Mouse (Mus musculus) kidney, adult 18-20 months (tissue): ENCODE data around the gene Spata9.
A peak's percentile ranks its signal among the peaks of the same experiment; 100 is the strongest.

ENCODE experiments used
- DNase-seq: peaks from one replicate; pipeline ENCODE4 v3.0.0; 2021

The Spata9 gene

DNA sequence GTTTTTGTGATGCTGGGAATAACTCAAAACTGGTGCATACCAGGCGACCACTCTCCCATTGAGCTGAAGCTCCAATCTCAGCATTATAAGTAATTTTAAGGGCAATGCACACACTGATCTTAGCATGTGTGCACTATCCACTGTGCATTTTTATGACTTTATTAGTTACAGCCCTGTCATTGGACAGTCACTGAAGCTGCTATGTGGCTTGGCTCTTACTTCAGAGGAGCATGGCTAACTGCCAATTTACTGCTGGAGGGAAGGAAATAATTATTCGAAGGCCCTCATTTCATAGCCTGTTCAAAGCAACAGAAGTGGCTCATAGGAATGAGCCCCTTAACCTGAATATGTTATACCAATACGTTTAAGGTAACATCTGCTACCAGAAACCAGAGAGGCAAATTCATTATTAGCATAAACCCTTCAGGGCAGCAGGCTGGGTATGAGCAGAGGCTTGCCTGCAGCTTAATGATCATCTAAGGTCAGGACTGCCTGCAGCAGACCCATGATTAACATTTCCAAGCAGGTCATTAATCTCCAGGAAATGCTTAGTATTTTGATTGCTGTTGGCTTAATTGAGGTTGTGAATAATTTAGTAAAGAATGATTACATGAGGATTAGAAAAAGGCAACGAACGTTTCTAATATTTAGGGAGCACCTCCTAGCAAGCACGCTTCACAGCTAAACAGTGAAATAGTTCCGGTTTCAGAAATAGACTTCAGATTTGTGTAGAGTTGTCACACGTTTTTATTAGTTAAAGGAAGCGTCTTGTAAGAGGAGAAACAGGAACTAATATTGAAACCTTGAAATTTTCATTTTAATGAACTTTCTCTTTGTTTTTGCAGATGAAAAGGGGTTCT lies 25.4 kb downstream of the Spata9 start:
- peak; percentile 32 for DNase-seq

DNA sequence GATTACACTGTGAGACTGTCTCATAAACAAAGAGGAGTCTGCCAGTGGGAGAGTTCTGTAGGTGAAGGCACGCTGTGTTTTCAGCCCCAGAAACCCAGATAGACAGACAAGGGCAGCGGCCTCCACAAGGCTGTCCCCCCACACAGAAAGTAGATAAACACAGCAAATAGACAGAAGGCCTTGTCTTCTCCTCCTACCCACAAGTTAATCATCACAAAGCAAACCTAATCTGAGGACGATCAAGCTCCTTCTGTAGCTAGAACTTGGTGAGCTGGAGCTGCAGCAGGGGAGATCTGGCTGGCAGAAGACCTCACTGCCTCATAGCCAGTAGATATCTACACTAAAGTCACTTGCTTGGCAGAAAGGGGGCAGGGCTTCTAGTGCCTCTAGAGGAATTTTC lies 36.3 kb downstream of the Spata9 start:
- no peak for DNase-seq

- DNase-seq = no peak
Measured at GRCm38 (mm10) chr13:76014511-76014910, 47.6 kb downstream of the Spata9 start.

GRCm38 (mm10) chr13:76017465-76017864 lies 50.5 kb downstream of the Spata9 start:
- DNase-seq = no peak

- DNase-seq = peak; percentile 96
Measured at GRCm38 (mm10) chr13:76017974-76018843, 51.3 kb downstream of the Spata9 start, which contains the start of gene Rfesd. Rfesd (minus strand) TSS chr13:76018719.

- DNase-seq = no peak
Measured at GRCm38 (mm10) chr13:76018844-76019400, 52.0 kb downstream of the Spata9 start.

- DNase-seq = no peak
Measured at GRCm38 (mm10) chr13:76021782-76022181, 54.8 kb downstream of the Spata9 start.

DNA sequence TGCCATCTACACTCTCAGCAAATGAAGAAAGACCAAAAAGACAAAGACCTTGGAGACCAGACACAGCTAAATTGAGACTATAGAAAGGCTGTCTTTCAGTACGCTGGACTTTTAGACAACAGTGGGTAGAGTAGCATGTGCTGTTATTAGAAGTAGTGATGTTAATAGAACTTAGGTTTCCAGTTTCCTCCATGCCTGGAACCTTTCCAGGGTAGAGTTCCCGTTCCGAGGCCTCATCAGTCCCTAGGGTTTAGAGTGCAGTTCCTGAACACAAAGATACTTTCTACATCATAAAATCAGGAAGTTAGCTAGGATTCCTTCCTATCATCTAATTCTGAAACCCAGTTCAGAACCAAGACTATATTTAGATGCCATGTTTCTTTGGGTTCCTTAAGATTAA lies 57.6 kb downstream of the Spata9 start:
- no peak for DNase-seq

DNA sequence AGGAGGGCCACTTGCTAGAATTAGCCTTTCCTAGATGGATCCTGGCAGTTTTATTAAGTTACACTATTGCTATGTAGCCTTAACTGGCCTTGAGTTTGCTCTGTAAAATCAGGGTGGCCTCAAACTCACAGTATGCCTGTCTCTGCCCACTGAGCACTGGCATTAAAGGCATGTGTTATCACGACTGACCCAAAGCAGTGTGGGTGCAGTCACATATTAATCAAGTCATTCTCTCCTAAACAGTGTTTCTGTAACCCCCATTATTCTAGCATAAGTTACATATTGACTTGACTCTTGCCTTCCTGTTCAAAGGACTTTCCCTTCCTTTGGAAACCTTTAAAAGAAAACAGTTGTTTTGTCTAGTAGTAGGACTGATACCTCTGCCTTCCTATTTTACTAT lies 75.5 kb downstream of the Spata9 start:
- no peak for DNase-seq

GRCm38 (mm10) chr13:76044971-76045370 lies 78.0 kb downstream of the Spata9 start:
- DNase-seq = no peak
